In the genomic region with DNA sequence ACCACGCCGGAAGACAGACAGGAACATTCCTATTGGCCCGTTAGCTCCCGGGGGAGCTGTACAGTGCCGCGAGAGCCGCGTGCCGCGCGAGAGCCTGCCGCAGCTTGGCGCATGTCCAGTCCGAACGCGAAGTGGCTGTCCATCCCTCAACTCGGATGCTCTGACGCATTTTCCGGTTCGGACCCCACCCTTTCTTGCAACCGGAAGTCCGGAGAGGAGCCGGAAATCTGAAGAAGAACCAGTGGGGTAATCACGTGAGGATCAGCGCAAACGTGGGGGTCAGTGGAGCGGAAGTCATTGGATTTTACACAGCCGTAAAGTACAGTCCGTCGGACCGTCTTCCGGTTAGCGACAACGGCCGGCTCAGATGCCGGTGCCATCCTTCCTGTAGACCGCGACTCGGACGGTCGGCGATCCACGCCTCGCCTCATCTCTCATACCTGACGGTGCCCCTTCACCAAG, we compare ENCODE assay signal across 8 mouse cellular contexts. TPM values are rescaled to one million over a fixed set of nuclear protein-coding genes. Genes with fewer than 3 reads are reported as not detected.
A peak's percentile ranks its signal among the peaks of the same experiment; 100 is the strongest.
DNase-seq lines count a peak whose midpoint lies in the region; ATAC-seq and TF ChIP-seq lines count a peak whose summit lies in the region.

Gene Mcts2, plus strand, starts transcription at position 230 of the 462 bp plus-strand sequence.

- peak within 1 kb of the TSS; percentile 69 for H3K4me2 ChIP-seq in heart, embryonic 11.5 days
- peak within 1 kb of the TSS; percentile 57 for H3K4me2 ChIP-seq in kidney, postnatal 0 days (ENCODE audit: low read length)
- peak within 1 kb of the TSS; percentile 80 for H3K4me2 ChIP-seq in neural tube, embryonic 13.5 days

- H3K36me3 ChIP-seq in heart, embryonic 11.5 days (ENCODE audit: control insufficient read depth, insufficient read depth, low read length), result peaks cover 72% of the 10 kb centered on the region
- H3K36me3 ChIP-seq in kidney, postnatal 0 days (ENCODE audit: insufficient read depth, low read length), result peaks cover 68% of the 10 kb centered on the region
- peaks cover 46% of the 10 kb centered on the region for H3K36me3 ChIP-seq in liver, adult 2 months (ENCODE audit: control insufficient read depth, insufficient read depth, low read length)
- H3K36me3 ChIP-seq in neural tube, embryonic 13.5 days, result peaks cover 100% of the 10 kb centered on the region

- no peaks in the 10 kb centered on the region for H3K27me3 ChIP-seq in heart, embryonic 11.5 days (ENCODE audit: control insufficient read depth, insufficient read depth, low read length)
- no peaks in the 10 kb centered on the region for H3K27me3 ChIP-seq in kidney, postnatal 0 days (ENCODE audit: insufficient read depth, low read length)
- H3K27me3 ChIP-seq in liver, adult 2 months (ENCODE audit: control insufficient read depth, insufficient read depth, low read length), result no peaks in the 10 kb centered on the region
- no peaks in the 10 kb centered on the region for H3K27me3 ChIP-seq in neural tube, embryonic 13.5 days

- H3K79me2 ChIP-seq in liver, adult 2 months (ENCODE audit: control insufficient read depth, insufficient read depth, low read length), result no peaks in the 10 kb centered on the region

- H3K9me3 ChIP-seq in heart, embryonic 11.5 days (replicated peaks; ENCODE audit: control insufficient read depth, low read length), result peaks cover 5% of the 10 kb centered on the region
- H3K9me3 ChIP-seq in kidney, postnatal 0 days (replicated peaks; ENCODE audit: low read length), result 0 out of 2 replicates have a peak, but pooled peaks cover 4% of the 10 kb centered on the region
- H3K9me3 ChIP-seq in neural tube, embryonic 13.5 days, result no peaks in the 10 kb centered on the region

- peak within 1 kb of the TSS; percentile 51 for H3K27ac ChIP-seq in embryonic fibroblast, embryonic 13.5 days (ENCODE audit: insufficient read depth, low read length)
- peak within 1 kb of the TSS; percentile 54 for H3K27ac ChIP-seq in heart, embryonic 11.5 days (ENCODE audit: low read depth, low read length)
- peak within 1 kb of the TSS; percentile 58; the same call in 1 of the 2 replicates for H3K27ac ChIP-seq in kidney, postnatal 0 days
- H3K27ac ChIP-seq in liver, adult 2 months (replicated peaks; ENCODE audit: insufficient read depth, low read depth, low read length), result no peak within 1 kb of the TSS
- H3K27ac ChIP-seq in neural tube, embryonic 13.5 days (replicated peaks), result peak within 1 kb of the TSS; percentile 74

- H3K4me1 ChIP-seq in embryonic fibroblast, embryonic 13.5 days (ENCODE audit: control insufficient read depth, insufficient read depth, low read length), result peaks cover 14% of the 10 kb centered on the region; the same call in 1 of the 2 replicates
- H3K4me1 ChIP-seq in heart, embryonic 11.5 days (ENCODE audit: control insufficient read depth, insufficient read depth, low read length), result peaks cover 3% of the 10 kb centered on the region; the same call in 1 of the 2 replicates
- H3K4me1 ChIP-seq in kidney, postnatal 0 days (replicated peaks; ENCODE audit: insufficient read depth, low read length), result no peaks in the 10 kb centered on the region
- peaks cover 2% of the 10 kb centered on the region; the same call in 1 of the 2 replicates for H3K4me1 ChIP-seq in liver, adult 2 months (ENCODE audit: control insufficient read depth, insufficient read depth, low read length)
- peaks cover 27% of the 10 kb centered on the region for H3K4me1 ChIP-seq in neural tube, embryonic 13.5 days (replicated peaks)

- 54% methylated on average over 45 of the region's 45 CpGs for WGBS in heart, embryonic 11.5 days (ENCODE audit: insufficient replicate concordance)
- WGBS in kidney, postnatal 0 days, result 51% methylated on average over 45 of the region's 45 CpGs
- 55% methylated on average over 45 of the region's 45 CpGs for WGBS in liver, adult 2 months
- 44% methylated on average over 45 of the region's 45 CpGs for WGBS in neural tube, embryonic 13.5 days

- peak within 1 kb of the TSS; percentile 63 for H3K9ac ChIP-seq in heart, embryonic 11.5 days (ENCODE audit: low read depth, low read length)
- H3K9ac ChIP-seq in kidney, postnatal 0 days (ENCODE audit: low read depth, low read length), result peak within 1 kb of the TSS; percentile 32; the same call in 1 of the 2 replicates
- peak within 1 kb of the TSS; percentile 66 for H3K9ac ChIP-seq in liver, adult 2 months (ENCODE audit: low read depth, low read length)
- H3K9ac ChIP-seq in neural tube, embryonic 13.5 days, result peak within 1 kb of the TSS; percentile 66

- peak; percentile 34; the same call in 1 of the 2 replicates for TF ChIP-seq POLR2A in brain, embryonic 14.5 days (IDR thresholded peaks at IDR 0.05; ENCODE audit: borderline replicate concordance, extremely low read depth, insufficient read depth, insufficient read length, poor library complexity, severe bottlenecking)
- peak; percentile 79 for TF ChIP-seq POLR2A in embryonic fibroblast, embryonic 13.5 days (IDR thresholded peaks at IDR 0.05; ENCODE audit: low read depth, low read length)
- 0 out of 2 replicates have a peak, but pooled peaks have one; percentile 21 for TF ChIP-seq POLR2A in liver, adult 2 months (IDR thresholded peaks at IDR 0.05; ENCODE audit: extremely low read depth, insufficient read depth, low read length)

- peak; percentile 90 for ATAC-seq in heart, embryonic 11.5 days (replicated peaks; ENCODE audit: insufficient number of reproducible peaks, low FRiP score, low TSS enrichment)
- peak; percentile 93 for ATAC-seq in kidney, postnatal 0 days (replicated peaks; ENCODE audit: low FRiP score, low read depth)
- peak; percentile 96 for ATAC-seq in neural tube, embryonic 13.5 days (ENCODE audit: low read depth)

- peak within 1 kb of the TSS; percentile 43 for H3K4me3 ChIP-seq in embryonic fibroblast, embryonic 13.5 days (ENCODE audit: insufficient read depth, low read length)
- H3K4me3 ChIP-seq in heart, embryonic 11.5 days (ENCODE audit: low read depth, low read length), result peak within 1 kb of the TSS; percentile 49
- peak within 1 kb of the TSS; percentile 38 for H3K4me3 ChIP-seq in kidney, postnatal 0 days (replicated peaks; ENCODE audit: low read depth, low read length)
- peak within 1 kb of the TSS; percentile 65 for H3K4me3 ChIP-seq in liver, adult 2 months (ENCODE audit: insufficient read depth, low read depth, low read length)
- peak within 1 kb of the TSS; percentile 47 for H3K4me3 ChIP-seq in neural tube, embryonic 13.5 days

- DNase-seq in 3T3-L1 (ENCODE audit: low read depth, low spot score), result peak; percentile 95
- peak; percentile 99 for DNase-seq in brain, embryonic 14.5 days (ENCODE audit: low read depth)
- peak; percentile 97 for DNase-seq in kidney, postnatal 0 days (ENCODE audit: low spot score)
- DNase-seq in liver, adult 2 months (ENCODE audit: extremely low read depth, low read depth, low spot score), result peak; percentile 91
- DNase-seq in testis, postnatal 14 days (ENCODE audit: low spot score), result peak; percentile 97

- no peak for TF ChIP-seq CTCF in brain, embryonic 14.5 days (IDR thresholded peaks at IDR 0.05; ENCODE audit: borderline replicate concordance, extremely low read depth, insufficient read depth, insufficient read length)
- no peak for TF ChIP-seq CTCF in embryonic fibroblast, embryonic 13.5 days (IDR thresholded peaks at IDR 0.05; ENCODE audit: borderline replicate concordance, insufficient read depth, low read length)
- TF ChIP-seq CTCF in kidney, postnatal 0 days (IDR thresholded peaks at IDR 0.05; ENCODE audit: low read depth), result no peak
- no peak for TF ChIP-seq CTCF in liver, adult 2 months (IDR thresholded peaks at IDR 0.05; ENCODE audit: low read depth, low read length)

RNA-seq across cellular contexts. Expression of gene Mcts2, which starts in this region (rescaled TPM):
- polyA plus RNA-seq in brain, embryonic 14.5 days (2012; rRNA removed), result 19.7 and 22.9 TPM in 2 replicates
- polyA plus RNA-seq in embryonic fibroblast, embryonic 13.5 days (2011; ENCODE audit: insufficient read length, low read depth, missing spikeins), result 19.4 and 24.5 TPM in 2 replicates
- polyA plus RNA-seq in heart, embryonic 11.5 days (2014; fragmentation: Nextera tagmentation; extraction: Ambion mirVana), result 22.2 and 29.2 TPM in 2 replicates
- polyA plus RNA-seq in kidney, postnatal 0 days (2015; fragmentation: Nextera tagmentation; extraction: Ambion mirVana), result 33.9 and 36.6 TPM in 2 replicates
- 7.2 and 8.9 TPM in 2 replicates for total RNA-seq in liver, adult 2 months (2014; rRNA removed)
- polyA plus RNA-seq in liver, adult 2 months (2012; rRNA removed), result 2.4 and 3.8 TPM in 2 replicates
- 45.5 TPM in 2 replicates for polyA plus RNA-seq in neural tube, embryonic 13.5 days (2015; fragmentation: Nextera tagmentation; extraction: Ambion mirVana)

Comparison
In these comparisons a context has a peak if more than half of its experiments do, and no peak if none do; other contexts are left out.
1. POLR2A ChIP-seq: peak in every context shown above with its lines; median percentile 79 in embryonic fibroblast, embryonic 13.5 days; 34 in brain, embryonic 14.5 days; 21 in liver, adult 2 months.